In genomic region chr1:95422253-95422652, GRCm38 (mm10) we compare ENCODE assay signal across 16 mouse cellular contexts.
"Had no signal": no experiment of that assay in that cellular context is flagged by ENCODE, and none has a peak within 500 bp of the region (broad histone marks: within the 10 kb centered on the region; RNA-seq: fewer than 3 reads in every experiment).

No protein-coding gene starts in this region.

- H3K36me3 ChIP-seq: intestine, embryonic 15.5 days; limb, embryonic 10.5 days; liver, embryonic 15.5 days; neural tube, embryonic 15.5 days had no signal

- H3K4me1 ChIP-seq: intestine, embryonic 15.5 days; limb, embryonic 10.5 days; liver, embryonic 15.5 days; neural tube, embryonic 15.5 days had no signal

- H3K9ac ChIP-seq: intestine, embryonic 15.5 days; liver, embryonic 15.5 days; neural tube, embryonic 15.5 days had no signal

- ATAC-seq: intestine, embryonic 15.5 days; lung, postnatal 0 days had no signal

- H3K9me3 ChIP-seq: intestine, embryonic 15.5 days; limb, embryonic 10.5 days; liver, embryonic 15.5 days; neural tube, embryonic 15.5 days had no signal

- H3K27ac ChIP-seq: intestine, embryonic 15.5 days; layer of hippocampus, adult 2 months; limb, embryonic 10.5 days; liver, embryonic 15.5 days; neural tube, embryonic 15.5 days; stomach, postnatal 0 days had no signal

- DNase-seq: kidney, adult 18-20 months; kidney, postnatal 10 days; kidney, postnatal 4 days; lung, adult 2 months; lung, postnatal 36 days; right cerebral cortex, postnatal 25 days; thymus, postnatal 14 days had no signal

- H3K27me3 ChIP-seq: intestine, embryonic 15.5 days; liver, embryonic 15.5 days; neural tube, embryonic 15.5 days had no signal

- H3K4me2 ChIP-seq: intestine, embryonic 15.5 days; liver, embryonic 11.5 days; liver, embryonic 15.5 days; neural tube, embryonic 15.5 days had no signal

- H3K4me3 ChIP-seq: intestine, embryonic 15.5 days; layer of hippocampus, adult 2 months; limb, embryonic 10.5 days; liver, embryonic 15.5 days; myocyte; neural tube, embryonic 15.5 days had no signal
